Mouse (Mus musculus) E14TG2a.4 (cell line): ENCODE data around the gene Adcy5.

Experiments
- CTCF ChIP-seq: conservative IDR thresholded peaks from 2 replicates; pipeline ENCODE4 v1.5.1; 2014; ENCODE audit warnings: low read length
- NANOG ChIP-seq: IDR thresholded peaks from 2 replicates; pipeline ENCODE4 v1.6.1; 2014; ENCODE audit warnings: borderline replicate concordance, low read length, mixed read lengths
- POU5F1 ChIP-seq: IDR thresholded peaks from 2 replicates; pipeline ENCODE4 v1.6.1; 2014; ENCODE audit warnings: low read length, borderline replicate concordance

GRCm38 (mm10) chr16:35109656-35110291, 44.9 kb upstream of the Adcy5 start:
- TF ChIP-seq CTCF (no peak), POU5F1 (no peak), NANOG (no peak)
